Mouse (Mus musculus) cerebellum, adult (tissue): Measurements from ENCODE around the gene Zfp92.

ENCODE experiments used
- ATAC-seq: cut with Nextera tagmentation; 2 replicates; pipeline ENCODE4 v1.9.2; 2017; ENCODE audit warnings: mild to moderate bottlenecking, moderate library complexity, mixed read lengths; ENCODE audit not compliant: insufficient number of reproducible peaks, low FRiP score, low TSS enrichment

The Zfp92 gene

DNA sequence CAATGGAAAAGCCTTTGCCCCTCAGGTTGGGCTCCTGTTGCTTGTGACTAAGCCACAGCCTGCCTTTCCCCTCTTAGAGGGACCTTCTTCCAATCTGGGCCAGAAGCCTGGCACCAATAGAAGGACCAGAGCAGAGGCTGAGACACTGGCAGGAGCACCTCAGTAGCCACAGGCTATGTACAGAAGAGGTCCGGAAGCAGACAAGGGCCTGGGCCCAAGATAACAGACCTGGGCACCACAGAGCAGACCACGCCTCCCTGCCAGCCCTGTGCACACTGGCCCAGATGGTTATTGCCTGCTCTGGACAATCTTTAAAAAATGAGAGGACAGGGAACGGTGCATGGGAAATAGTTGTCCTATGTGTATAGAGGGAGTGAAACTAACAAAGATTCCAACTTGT lies 60.9 kb downstream of the Zfp92 start:
- ATAC-seq: no peak

DNA sequence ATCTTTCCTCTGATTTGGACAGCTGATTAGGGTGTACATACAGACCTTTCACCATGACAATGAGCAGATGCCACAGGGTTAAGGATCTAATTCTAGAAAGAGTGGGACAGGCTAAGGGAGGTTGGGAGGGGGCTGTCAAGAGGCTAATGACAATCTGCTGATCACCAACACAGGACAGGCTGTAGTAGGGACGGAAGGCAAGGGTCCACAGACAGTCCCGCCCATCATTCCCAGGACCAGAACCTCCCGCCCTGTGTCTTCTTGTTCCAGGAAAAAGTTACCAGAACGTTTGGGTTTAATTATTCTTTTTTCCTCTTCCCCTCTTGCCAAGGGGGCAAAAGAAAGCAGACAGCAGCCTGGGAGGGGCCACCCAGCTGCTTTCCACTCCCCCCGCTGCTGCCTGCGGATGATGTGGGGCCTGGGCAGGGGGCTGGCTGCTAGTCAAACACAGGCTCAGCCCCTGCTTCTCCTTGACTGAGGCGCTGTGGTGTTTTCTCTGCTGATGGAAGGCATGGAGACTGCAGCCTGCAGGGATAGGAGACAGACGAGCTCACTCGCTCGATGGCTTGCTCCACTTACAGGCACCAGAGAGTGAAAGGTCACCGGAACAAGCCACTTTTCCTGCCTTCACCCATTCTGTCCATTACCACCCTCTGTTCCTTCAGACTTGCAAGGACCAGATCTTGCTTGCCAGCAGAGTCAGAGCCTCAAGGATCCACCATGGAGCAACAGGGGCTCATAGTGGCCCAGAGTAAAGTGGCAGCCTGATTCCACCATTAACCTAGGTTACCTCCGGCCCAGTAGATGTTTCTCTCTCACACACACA lies 63.7 kb downstream of the Zfp92 start:
- no peak for ATAC-seq

DNA sequence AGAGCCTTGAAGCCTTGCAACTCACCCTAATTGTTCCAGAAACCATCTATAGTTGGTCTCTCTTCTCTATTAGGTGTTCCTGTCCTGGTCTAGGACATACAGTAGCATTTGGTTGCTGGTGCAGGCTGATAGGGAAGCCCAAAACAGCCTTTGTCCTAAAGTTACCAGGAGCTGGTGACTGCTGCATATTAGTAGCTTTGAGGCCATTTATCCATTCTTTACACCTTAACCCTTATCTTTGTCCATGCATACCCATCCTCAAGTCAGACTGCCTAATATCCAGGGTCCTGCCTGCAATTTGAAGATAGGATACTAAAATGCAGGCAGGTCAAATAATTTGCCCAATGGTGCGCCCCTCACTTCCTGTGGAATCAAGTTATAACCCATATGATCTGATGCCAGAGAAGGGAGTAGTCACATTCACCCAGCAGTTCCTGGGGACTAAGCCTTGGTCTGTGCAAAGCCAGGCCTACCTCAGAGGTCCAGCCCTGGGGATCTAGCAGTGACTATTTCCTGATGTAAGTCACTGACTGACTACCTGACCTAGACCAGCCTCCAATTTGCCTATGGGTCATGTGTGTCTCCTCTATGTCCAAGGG lies 64.9 kb downstream of the Zfp92 start:
- no peak for ATAC-seq

DNA sequence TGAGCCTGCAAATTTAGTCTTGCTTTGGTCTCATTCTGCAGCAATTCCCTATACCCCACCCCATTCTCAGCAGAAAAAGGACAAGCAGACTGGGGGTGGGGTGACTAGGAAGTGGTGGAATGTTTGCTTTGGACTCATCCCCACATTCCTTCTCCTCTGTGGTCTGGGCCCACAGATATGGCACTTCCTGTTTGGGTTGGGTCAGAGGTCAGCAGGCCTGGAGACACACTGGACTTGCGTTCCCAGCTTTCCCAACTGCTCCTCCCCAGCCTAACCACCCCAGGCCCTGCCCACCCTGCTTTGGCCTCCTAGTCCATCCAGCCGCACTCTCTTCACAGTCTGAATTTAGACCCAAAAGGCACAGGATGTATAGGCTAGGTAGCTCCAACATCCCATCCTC lies 65.7 kb downstream of the Zfp92 start:
- ATAC-seq: no peak

DNA sequence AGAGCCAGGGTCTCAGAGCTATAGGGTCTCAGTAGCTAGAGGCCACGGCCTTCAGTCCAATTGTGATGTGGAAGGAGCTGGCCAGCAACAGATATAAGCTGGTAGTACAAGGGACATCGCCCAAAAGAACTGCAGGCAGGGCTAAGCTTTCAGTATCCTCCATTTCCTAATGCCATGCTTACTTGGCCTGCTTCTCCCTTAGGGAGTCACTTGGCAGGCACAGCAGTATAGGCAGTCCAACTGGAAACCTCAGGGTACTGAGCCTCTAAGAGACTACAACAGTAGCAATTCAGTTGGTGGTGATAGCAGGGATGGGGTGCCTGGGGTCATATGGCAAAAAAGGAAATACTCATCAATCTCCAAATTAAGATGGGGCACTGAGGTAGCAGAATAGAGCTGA lies 66.6 kb downstream of the Zfp92 start:
- ATAC-seq: no peak
